Mouse (Mus musculus) cerebellum, adult 2 months (tissue): Measurements from ENCODE around the gene Sspn.

Experiments used
- CTCF ChIP-seq: fragments of 200-500 bp; IDR thresholded peaks from 2 replicates; pipeline ENCODE4 v1.5.1; 2011; ENCODE audit warnings: low read depth, mild to moderate bottlenecking, control low read depth, low read length, moderate library complexity, borderline replicate concordance; ENCODE audit not compliant: insufficient read depth
- POLR2A ChIP-seq: fragments of 200-500 bp; IDR thresholded peaks from 2 replicates; pipeline ENCODE4 v1.6.1; 2011; ENCODE audit warnings: low read length, control low read depth, borderline replicate concordance; ENCODE audit not compliant: insufficient read depth

GRCm38 (mm10) chr6:145942263-145942966 is 11.0 kb downstream of the Sspn start:
- TF ChIP-seq CTCF, result no peak
- no peak for TF ChIP-seq POLR2A
